Mouse (Mus musculus) monocyte, adult 2 months (primary cell): ENCODE data around the gene Cacna1d.

Experiments
- DNase-seq, 2 experiments: peaks; one replicate each; pipeline ENCODE4 v3.0.0; 2022; ENCODE audit warnings: low spot score in 2 of 2, low read depth in 1 of 2

The Cacna1d gene

DNA sequence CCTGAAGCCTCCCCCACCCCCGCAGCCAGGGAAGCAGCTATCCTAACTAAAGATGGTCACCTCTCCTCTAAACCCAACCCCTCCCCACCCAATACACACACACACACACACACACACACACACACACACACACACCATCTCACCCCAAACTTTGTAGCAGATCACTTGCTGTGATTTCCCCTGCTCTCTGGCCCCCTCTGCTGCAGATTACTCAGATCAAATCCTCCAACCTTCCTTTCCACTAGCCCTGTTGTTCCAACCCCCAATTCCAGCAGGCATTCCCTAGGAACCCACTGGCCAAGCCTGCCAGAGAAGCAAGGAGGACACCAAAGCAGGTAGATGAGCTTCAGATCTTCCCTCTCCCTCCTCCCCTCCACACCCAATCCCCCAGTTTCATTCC is 118.4 kb downstream of the Cacna1d start:
- no peak for DNase-seq

DNA sequence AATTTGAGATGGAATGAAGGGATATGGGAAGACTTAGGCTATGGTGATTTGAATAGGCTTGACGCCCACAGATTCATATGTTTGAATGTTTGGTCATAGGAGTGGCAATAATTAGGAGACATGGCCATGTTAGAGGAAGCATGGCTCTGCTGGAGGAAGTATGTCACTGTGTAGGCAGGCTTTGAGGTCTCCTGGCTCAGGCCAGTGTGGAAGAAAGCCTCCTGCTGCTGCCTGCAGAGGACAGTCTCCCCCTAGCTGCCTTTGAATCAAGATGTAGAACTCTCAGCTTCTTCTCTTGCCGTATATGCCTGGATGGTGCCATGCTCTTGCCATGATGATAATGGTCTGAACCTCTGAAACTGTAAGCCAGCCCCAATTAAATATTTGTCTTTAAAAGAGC is 120.2 kb downstream of the Cacna1d start:
- no peak for DNase-seq

DNA sequence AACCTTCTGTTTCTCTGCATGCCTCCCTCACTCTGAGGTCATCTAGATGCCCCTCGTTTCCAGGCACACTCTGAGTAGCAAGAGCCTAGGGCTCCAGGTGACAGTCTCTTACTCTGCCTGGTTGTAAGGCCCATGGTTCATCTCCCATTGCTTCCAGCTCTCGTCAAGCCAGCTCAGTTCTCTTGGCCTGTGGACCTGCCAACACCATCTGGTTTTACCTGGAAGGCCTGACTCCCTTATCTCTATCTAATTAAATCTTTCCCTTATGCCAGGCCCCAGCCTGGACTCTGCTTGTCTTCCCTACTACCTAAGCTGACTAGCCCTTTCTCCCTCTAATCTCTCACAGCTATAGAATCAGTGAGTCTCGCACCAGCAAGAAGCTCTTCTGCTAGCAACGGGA is 124.2 kb downstream of the Cacna1d start:
- no peak for DNase-seq

DNA sequence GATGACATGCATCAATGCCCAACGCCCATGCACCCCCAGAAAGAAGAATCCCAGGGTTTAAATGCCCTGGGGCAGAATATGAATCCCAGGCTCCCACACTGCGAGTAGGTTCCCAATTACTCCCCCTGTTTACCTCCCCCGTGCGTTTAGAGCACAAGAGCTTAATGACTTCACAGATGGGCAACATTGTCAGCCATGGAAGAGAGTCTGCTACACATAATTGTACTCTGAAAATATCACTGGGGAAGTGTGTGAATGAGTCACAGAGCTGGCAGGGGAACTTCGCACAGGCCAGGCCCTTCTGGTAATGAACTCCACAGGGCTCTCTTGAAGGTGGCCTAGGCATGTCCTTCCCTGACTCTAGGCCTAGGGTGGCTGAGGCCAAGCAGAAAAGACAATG is 125.4 kb downstream of the Cacna1d start:
- DNase-seq = no peak

DNA sequence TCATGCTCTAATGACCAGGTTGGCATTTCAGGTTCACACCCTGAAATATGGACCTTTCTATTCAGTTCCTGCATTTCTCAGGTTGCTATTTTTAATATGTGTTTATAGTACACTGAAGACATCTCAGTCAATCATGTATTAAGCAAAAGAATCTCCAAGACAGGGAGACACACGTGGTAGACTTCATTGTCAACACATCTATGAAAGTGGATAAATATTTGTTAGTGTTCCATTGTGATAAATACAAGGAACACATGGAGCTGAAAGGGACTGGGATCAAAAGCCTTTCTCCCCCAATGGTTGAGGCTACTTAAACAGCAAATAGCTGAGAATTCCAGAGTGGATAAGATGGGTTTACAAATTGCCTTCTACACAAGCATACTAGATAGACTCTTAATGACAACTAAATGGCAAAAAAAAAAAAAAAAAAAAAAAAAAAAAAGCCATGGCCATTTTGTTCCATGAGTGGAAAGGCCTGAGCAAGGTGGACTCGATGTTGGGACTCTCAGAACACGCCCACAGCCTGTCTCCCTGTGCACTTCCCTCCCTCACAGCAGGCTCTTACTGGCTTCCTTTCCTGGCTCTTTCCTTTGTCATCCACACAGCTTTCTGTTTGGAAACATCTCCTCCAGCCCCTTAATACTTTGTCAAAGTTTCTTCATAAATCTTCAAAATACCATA is 127.6 kb downstream of the Cacna1d start:
- no peak for DNase-seq

DNA sequence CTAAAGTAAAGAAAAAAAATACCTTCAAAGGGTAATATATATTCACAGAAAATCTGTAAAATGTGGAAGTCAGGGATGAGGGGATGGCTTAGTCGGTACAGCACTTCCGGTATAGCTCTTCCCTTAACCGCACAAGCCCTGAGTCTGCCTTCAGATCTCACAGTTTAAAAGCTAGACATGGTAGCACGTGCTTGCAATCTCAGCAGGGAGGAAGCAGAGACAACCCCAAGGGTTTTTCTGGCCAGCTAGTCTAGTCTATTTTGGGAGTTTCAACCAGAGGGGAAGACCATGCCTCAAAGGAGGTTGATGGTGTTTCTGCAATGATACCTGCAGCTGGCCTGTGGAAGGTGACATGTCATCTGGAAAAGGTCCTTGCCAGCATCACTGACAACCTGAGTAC is 128.9 kb downstream of the Cacna1d start:
- no peak for DNase-seq

DNA sequence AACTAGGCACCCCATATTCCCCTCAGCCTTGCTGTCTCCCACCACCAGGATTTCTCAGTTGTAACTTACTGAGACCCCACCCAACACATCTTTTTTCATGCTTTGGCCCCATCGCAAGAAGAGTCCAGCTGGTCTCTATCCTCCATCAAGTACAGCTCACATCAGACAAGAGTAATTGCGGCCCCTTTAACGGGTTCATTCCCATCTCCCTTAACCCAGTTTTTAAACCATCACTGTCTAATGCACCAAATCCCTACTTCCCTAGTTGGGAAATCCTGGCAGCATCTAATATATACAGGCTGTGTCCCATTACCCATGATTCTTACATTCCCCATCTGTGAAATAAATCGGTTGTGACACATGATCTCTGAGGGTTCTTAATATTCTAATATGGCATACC is 130.8 kb downstream of the Cacna1d start:
- no peak for DNase-seq

DNA sequence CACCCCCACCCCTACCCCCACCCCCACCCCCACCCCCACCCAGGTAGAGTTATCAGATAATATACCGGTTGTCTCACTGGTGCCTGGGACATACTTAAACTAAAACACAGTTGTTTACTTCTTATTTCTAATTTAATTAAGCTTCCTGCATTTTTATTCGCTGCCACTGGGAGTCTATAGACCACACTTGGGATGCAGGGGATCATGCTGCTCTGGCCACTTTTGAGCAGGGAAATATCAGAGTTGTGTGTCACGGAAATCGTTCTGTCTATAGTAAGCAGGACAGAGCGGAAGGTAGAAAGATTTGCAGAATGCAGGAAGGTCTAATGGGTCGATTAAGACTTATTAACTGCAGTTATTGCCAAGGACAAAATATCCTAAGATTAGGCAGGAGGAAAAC is 131.3 kb downstream of the Cacna1d start:
- DNase-seq = no peak

DNA sequence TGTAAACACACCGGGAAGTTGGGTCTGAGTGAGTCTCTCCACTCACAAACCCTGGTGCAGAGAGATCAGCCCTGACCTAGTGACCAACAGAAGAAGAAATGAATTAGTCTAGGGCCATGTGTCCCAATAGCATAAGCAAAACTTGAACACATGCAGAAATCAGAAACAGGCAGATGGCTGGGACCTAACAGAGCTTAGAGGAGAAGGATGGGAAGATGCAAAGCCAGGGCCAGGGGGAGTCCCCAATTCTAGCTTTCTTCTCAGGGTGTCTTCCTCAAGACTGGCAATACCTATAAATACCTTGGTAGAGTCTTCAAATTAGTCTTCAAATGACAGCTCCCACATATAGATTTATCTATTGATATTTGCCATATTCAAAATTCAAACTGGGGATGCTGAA is 133.2 kb downstream of the Cacna1d start:
- DNase-seq = no peak

DNA sequence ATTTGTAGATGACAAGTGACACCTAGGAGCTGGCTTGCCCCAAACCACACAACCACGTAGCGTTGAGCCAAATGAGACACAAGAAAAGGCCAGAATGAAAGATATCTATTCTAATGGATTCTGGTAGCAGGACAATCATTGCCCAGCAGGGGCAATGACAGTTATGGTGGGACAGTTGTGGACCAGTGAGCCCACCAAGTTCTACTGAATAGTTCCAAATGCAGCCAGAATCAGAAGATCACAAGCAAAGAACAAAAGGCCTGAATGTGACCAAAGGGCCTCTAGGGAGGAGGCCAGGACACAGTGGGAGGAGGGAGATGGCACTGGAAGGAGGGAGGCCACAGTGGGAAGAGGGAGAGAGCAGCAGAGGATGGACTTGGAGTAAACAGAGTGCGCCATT is 134.8 kb downstream of the Cacna1d start:
- no peak for DNase-seq

DNA sequence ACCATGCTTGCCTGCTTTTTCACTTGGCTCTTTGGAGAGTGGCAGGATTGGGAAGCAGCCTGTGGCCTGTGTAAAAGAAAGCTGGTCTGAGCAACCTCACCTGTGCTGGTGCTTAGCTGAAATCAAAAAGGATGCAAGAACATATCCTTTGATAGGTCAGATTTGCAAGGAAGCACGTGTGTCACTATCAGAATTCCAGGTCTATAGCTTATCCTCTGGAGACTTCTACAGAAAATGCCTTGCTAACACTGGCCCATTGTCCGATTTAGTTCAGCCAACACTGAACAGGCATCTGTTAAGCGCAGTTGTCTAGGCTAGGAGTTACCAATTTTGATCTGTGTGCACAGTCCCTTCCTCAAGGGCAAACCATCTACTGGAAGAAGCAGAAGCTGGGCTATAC is 136.5 kb downstream of the Cacna1d start:
- DNase-seq = no peak

DNA sequence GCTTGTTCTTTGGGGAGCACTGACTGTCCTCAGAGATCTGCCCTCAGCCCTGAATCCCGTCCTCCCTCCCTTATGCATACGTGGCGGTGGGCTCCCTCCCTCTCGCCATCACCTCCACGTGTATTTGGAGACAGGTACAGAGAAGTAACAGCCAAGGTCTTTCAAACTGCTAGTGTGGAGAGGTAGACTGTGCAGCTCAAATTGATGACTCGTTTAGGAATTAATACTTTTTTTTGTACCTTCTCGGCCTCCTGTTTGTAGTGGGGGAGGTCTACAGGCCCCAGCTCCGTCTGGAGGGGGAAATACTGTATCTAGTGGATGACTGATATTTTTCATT is 137.2 kb downstream of the Cacna1d start:
- no peak for DNase-seq

DNA sequence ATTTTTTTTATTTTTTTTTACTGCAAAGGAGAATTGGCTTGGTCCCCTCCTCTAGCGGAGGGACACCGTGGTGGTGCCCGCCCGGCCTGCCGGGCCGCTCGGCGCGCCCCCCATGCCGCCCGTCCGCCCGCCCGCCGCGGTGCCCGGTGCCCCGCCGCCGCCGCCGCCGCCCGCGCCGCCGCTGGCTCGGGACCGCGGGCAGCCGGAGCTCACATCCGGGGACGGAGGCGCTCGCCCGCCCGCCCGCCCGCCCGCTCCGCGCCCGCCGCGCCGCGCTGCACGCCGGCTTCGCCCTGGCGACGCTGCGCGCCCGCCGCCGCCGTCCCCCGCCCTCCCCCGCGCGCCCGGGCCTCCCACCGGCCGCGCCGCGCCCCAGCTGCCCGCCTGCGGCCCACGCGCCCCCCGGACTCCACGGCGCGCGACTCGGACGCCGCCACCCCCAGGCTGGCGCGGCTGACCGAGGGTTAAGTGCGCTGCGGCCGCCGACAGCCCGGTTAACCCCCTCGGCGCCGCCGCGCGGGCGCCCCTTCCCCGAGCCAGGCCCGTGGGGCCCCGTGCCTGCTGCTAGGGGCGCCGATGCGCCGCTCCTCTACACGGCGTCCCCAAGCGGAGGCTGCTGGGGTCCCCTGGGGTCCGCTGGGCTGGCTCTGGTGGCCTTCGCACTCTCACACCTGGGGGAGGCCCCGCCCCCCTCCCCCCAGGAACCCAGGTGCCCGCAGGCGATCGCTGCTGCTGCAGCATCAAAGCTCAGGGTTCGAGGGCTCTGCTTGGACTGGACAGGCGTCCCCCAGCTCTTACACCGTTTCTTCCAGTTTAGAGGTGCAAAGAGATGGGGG is 137.7 kb downstream of the Cacna1d start:
- no peak for DNase-seq

DNA sequence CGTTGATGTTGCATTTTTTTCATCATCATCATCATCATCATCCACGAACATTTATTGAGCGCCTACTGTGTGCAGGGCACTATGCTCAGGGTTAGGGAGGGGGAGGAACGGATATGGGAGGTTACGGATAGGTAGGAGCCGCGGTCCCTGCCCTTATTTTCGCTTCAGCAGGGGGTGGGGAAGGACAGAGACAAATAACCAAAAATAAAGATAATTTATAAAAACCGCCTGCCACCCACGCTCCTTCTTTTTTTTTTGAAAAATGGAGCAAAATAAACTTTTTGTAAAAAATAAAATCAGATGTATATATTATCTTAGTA is 138.3 kb downstream of the Cacna1d start:
- DNase-seq = no peak

DNA sequence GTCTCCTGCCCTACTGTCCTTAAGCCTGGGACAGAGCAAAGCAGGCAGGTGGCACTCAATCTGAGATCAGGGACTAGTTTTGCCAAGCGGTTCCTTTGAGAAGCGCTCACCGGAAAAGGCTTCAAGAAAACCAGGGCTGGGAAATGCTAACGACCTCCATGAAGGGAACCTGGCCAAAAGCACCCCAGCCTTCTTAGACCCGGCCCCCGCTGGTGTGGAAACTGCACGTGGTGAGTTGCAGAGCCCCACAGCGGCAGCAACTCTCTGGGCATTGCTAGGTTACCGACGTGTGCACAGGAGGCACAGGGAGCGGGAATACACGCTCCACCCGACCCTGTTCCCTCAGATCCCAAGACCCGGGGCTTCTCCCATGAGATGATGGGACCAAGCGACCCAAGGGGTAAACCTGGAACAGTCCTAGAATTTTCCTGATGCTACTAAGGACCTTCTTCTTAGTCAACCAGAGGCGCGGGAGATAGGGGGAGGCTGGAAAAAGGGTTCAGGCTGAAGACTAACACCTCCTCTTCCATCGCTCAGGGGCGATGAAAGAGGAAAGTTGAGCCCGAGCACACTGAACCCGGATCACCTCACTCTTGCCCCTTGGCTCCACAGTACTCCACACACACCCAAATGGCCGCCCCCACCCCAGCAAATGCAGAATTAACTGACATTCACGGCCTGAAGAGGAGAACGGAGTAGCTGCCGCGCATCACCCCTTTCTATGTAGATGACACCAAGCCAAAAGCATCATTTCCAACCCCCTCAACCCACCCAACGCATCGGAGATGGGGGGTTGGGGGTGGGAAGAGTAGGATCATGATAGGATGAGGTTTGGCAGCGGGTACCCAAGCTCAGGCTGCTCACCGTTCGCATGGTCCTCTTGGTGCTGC is 138.9 kb downstream of the Cacna1d start:
- DNase-seq = no peak

DNA sequence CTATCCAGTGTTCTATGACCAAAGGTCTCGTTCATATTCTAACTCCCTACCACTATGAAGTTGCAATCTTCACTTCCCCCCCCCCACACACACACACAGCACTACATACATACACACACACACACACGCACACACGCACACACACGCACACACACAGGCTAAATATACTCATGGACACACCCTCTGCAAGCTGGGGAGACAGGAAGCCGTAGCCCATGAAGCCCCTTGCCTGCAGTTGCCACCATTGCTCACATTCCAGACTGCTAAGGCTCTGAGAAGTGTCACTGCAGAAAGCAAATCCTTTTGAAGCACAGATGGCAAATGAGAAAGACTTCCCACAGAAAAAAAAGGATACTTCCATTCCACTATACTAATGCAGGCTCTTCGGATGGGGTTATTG is 141.0 kb downstream of the Cacna1d start:
- DNase-seq = no peak

DNA sequence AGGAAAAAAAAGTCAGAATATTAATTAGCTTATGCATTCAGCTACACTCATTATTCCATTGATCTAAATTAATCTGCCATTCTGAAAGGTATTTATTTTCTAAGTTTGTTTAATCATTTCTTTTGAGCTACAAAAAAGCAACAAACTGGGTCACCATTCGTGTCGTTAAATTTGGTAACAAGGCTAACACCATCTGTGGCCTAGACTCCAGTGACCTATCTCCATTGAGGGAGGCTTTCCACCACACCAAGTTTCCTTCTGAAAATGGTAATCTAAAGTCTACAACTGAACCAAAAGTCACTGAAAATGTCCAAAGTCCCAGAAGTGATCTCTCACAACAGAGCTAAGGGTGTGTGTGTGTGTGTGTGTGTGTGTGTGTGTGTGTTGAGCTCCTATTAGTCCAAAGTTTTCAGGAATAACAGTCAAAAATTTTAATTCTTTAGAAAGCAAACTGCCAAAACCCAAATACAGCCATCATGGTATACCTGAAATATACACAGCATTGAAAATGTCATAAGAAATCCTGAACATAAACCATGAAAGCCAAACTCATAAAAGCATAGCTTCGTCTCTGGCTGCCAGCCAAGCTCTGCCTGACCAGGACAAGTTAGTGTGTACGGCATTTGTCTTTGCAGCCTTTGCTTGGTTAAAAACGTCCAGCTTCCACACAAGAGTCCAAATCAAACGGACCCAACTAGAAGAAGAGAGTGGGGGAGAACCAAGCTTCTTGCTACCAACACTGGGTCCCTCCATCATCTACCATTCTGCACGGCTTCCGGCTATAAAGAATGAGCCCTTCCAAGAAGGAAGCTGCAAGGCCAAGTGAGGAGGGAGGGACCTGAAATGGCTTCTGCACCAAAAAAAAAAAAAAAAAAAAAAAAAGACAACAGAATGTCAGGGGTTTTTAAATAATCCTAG is 146.0 kb downstream of the Cacna1d start:
- no peak for DNase-seq

DNA sequence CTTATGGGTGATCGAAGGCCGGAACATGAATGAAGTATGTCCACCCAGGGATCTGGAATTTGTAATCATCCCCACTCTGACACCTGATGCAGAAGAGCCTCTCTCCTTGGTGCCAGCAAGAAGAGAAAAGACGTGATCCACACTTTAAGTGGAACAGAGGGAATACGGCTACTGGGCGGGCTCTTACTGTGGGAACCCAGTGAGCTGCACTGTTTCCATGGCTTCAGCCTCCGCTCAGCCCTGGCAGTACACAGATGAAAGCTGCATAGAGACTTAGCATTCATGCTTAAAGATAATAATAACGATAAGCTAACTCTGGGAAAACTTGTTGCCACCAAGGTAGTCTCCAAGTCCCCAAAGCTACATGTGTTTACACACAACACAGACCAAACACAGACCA is 147.5 kb downstream of the Cacna1d start:
- DNase-seq = no peak

DNA sequence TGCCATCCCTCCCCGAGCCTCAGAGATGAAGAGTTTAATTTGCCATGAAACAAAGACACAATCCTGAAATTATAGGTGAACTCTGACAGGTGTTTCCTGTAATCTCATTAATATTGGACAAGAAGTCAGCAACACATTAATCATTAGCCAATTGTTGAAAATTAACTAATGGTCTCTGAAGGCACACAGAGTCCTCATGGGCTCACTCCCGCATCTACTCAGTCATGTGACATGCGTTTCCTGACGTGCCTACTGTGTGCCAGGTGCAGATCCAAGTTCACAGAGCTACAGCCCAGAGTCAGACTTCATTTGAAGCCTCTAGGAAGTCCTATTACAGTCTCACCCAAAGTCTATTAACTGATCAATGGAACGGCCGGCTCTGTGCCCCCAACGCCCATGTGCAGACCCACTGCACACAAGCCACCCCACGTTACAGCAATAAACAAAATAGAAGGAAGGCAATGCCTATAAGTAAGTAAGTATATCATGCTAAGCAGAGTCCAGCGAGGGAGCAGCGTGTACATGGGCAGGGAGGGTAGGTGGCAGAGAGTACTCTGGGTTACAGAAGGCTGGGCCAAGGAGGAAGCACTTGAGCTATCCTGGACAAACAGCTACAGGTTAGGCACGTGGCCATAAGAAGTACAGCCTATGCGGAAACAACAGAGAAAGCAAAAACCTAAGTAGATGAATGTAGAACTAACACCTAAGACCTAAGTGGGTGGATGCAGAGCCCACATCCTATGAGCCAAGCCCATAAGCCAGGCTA is 149.2 kb downstream of the Cacna1d start:
- DNase-seq = no peak

DNA sequence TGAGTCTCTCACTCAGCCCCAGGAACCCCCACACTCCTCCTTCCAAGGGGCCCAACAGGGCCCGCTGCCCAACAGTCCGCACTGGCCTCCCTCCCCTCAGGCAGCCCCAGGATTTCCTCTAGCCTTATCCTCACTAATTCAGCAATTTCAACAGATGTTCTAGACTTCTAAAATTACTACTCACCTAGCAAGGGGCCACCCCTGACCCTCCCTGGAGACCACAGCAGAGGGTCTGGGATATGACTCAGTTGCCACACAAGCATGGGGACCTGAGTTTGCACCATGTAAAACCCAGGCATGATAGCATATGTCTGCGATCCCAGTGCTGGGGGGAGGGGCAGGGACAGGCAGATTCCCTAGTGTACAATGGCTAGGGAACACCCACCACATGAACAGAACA is 151.1 kb downstream of the Cacna1d start:
- no peak for DNase-seq
